Mouse (Mus musculus) 3T3-L1 (cell line): ENCODE results near the gene Gm13694.
"Not testable (repeated sequence)": the region's sequence is repeated elsewhere in the genome, so short reads cannot be mapped to it uniquely, and the experiment has no call there.

Experiments used
- DNase-seq: peaks from one replicate; pipeline ENCODE4 v3.0.0-alpha.2; 2015; ENCODE audit warnings: low read depth, low spot score

The Gm13694 gene

GRCm38 (mm10) chr2:83978633-83979032 lies at the start of gene Gm13694:
Gm13694 (plus strand) TSS chr2:83978933.
- DNase-seq: not testable (repeated sequence)

- DNase-seq: no peak
Measured at GRCm38 (mm10) chr2:83929478-83930088, 49.1 kb upstream of the Gm13694 start.

GRCm38 (mm10) chr2:83940931-83941361 lies 37.8 kb upstream of the Gm13694 start, which contains the start of gene Zswim2:
Zswim2 (minus strand) TSS chr2:83941228.
- DNase-seq: no peak

GRCm38 (mm10) chr2:83941378-83941777 lies 37.4 kb upstream of the Gm13694 start:
- no peak for DNase-seq

- DNase-seq: no peak
Measured at GRCm38 (mm10) chr2:83941792-83942191, 36.9 kb upstream of the Gm13694 start.

- DNase-seq: not testable (repeated sequence)
Measured at GRCm38 (mm10) chr2:83955393-83955792, 23.3 kb upstream of the Gm13694 start, which contains the start of gene Gm13698. Gm13698 (plus strand) TSS chr2:83955693.

- DNase-seq: not testable (repeated sequence)
Measured at GRCm38 (mm10) chr2:83961203-83961602, 17.5 kb upstream of the Gm13694 start, which contains the start of gene Gm13693. Gm13693 (plus strand) TSS chr2:83961503.

- not testable (repeated sequence) for DNase-seq
Measured at GRCm38 (mm10) chr2:83967013-83967412, 11.7 kb upstream of the Gm13694 start, which contains the start of gene Gm13695. Gm13695 (plus strand) TSS chr2:83967313.

- not testable (repeated sequence) for DNase-seq
Measured at GRCm38 (mm10) chr2:83972823-83973222, 5.9 kb upstream of the Gm13694 start, which contains the start of gene Gm13696. Gm13696 (plus strand) TSS chr2:83973123.

GRCm38 (mm10) chr2:83984443-83984842 lies 5.7 kb downstream of the Gm13694 start, which contains the start of gene Gm13697:
Gm13697 (plus strand) TSS chr2:83984743.
- not testable (repeated sequence) for DNase-seq

- not testable (repeated sequence) for DNase-seq
Measured at GRCm38 (mm10) chr2:83990253-83990652, 11.5 kb downstream of the Gm13694 start, which contains the start of gene Gm13691. Gm13691 (plus strand) TSS chr2:83990553.

GRCm38 (mm10) chr2:83993639-83994255 lies 15.0 kb downstream of the Gm13694 start:
- DNase-seq: not testable (repeated sequence)

- not testable (repeated sequence) for DNase-seq
Measured at GRCm38 (mm10) chr2:83994526-83994925, 15.8 kb downstream of the Gm13694 start.

- DNase-seq: no peak
Measured at GRCm38 (mm10) chr2:84008913-84009312, 30.2 kb downstream of the Gm13694 start.

- DNase-seq: no peak
Measured at GRCm38 (mm10) chr2:84009818-84010217, 31.1 kb downstream of the Gm13694 start.

GRCm38 (mm10) chr2:84014572-84014971 lies 35.8 kb downstream of the Gm13694 start:
- DNase-seq: no peak

GRCm38 (mm10) chr2:84016291-84016690 lies 37.6 kb downstream of the Gm13694 start:
- DNase-seq: not testable (repeated sequence)

- peak; percentile 88 for DNase-seq
Measured at GRCm38 (mm10) chr2:84018330-84018729, 39.6 kb downstream of the Gm13694 start.

- DNase-seq: no peak
Measured at GRCm38 (mm10) chr2:84019519-84020305, 41.0 kb downstream of the Gm13694 start.

- DNase-seq: no peak
Measured at GRCm38 (mm10) chr2:84021930-84022329, 43.2 kb downstream of the Gm13694 start.

- DNase-seq: peak; percentile 30
Measured at GRCm38 (mm10) chr2:84022905-84023304, 44.2 kb downstream of the Gm13694 start.

- DNase-seq: no peak
Measured at GRCm38 (mm10) chr2:84023319-84023718, 44.6 kb downstream of the Gm13694 start.
